Comparison of ENCODE assay signal across 9 mouse cellular contexts in the genomic region with DNA sequence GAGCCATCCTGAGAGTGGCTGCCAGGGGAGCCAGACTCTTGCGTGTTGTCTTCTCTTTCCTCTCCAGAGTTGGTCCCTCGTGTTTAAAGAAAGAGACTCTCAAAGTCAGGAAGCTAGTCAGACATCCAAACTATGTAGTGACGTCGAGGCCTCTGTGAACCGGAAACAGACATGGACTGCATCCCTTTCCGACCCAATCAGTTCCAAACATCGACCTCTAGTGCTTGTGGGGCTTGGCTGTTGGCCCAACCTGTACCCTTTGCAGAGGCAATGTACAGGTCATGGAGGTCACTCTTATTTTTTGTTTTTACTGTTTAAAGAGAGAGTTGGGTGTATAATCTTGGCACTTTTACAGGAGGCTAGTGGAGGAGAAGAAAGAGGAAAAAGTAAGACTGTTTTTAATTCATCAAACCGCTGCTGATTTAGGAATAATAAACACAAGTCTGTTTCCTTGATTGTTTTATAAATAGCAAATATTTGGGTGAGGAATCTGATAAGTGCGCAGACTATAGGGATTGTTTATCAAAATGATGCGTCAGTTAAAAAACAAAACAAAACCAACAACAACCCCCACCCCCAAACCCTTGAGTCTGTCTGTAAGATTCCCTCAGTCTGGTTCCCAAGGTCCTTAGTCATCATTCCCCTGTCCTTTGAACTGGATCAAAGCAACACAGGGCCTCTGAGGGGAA.
DNase-seq lines count a peak whose midpoint lies in the region; ATAC-seq and TF ChIP-seq lines count a peak whose summit lies in the region.
"Had no signal": no experiment of that assay in that cellular context is flagged by ENCODE, and none has a peak within 500 bp of the region (broad histone marks: within the 10 kb centered on the region; RNA-seq: fewer than 3 reads in every experiment).

No protein-coding gene starts in this region.

- ATAC-seq in intestine, postnatal 0 days: peak; percentile 31
- ATAC-seq in lung, embryonic 14.5 days (ENCODE audit: insufficient read depth): peak; percentile 83
- ATAC-seq in frontal cortex, adult (ENCODE audit: low TSS enrichment): no peak
- ATAC-seq: forebrain, embryonic 15.5 days had no signal

- DNase-seq in adrenal gland, postnatal 10 days: peak; percentile 25
- no peak for DNase-seq in embryonic facial prominence, embryonic 10.5 days (ENCODE audit: low spot score)
- peak; percentile 75 for DNase-seq in lung, embryonic 14.5 days
- no peak for DNase-seq in urinary bladder, adult 2 months (ENCODE audit: low spot score)
- DNase-seq in cerebellum, postnatal 36 days: no peak
- DNase-seq: cerebellum, adult 18-20 months had no signal

- H3K36me3 ChIP-seq in embryonic facial prominence, embryonic 10.5 days (replicated peaks): no peaks in the 10 kb centered on the region
- no peaks in the 10 kb centered on the region for H3K36me3 ChIP-seq in intestine, postnatal 0 days (ENCODE audit: control insufficient read depth, insufficient read depth)
- no peaks in the 10 kb centered on the region for H3K36me3 ChIP-seq in lung, embryonic 14.5 days (ENCODE audit: insufficient read depth)
- H3K36me3 ChIP-seq: forebrain, embryonic 15.5 days had no signal

- H3K4me2 ChIP-seq in intestine, postnatal 0 days (replicated peaks; ENCODE audit: low read depth): peak overlapping the region; percentile 25; the same call in 1 of the 2 replicates
- H3K4me2 ChIP-seq in lung, embryonic 14.5 days: no peak overlapping the region
- H3K4me2 ChIP-seq: forebrain, embryonic 15.5 days had no signal

- H3K27me3 ChIP-seq in embryonic facial prominence, embryonic 10.5 days (replicated peaks; ENCODE audit: low read depth, poor library complexity, severe bottlenecking): no peaks in the 10 kb centered on the region
- H3K27me3 ChIP-seq in intestine, postnatal 0 days (replicated peaks; ENCODE audit: control insufficient read depth, insufficient read depth, low read length): no peaks in the 10 kb centered on the region
- no peaks in the 10 kb centered on the region for H3K27me3 ChIP-seq in lung, embryonic 14.5 days (ENCODE audit: insufficient read depth, low read length)
- H3K27me3 ChIP-seq: forebrain, embryonic 15.5 days had no signal

- peak overlapping the region; percentile 30; the same call in 1 of the 2 replicates for H3K27ac ChIP-seq in embryonic facial prominence, embryonic 10.5 days (replicated peaks)
- H3K27ac ChIP-seq in intestine, postnatal 0 days (ENCODE audit: low read depth, low read length): peak overlapping the region; percentile 90
- H3K27ac ChIP-seq in lung, embryonic 14.5 days (ENCODE audit: low read depth): peak overlapping the region; percentile 65
- H3K27ac ChIP-seq: forebrain, embryonic 15.5 days had no signal

- no peaks in the 10 kb centered on the region for H3K9me3 ChIP-seq in embryonic facial prominence, embryonic 10.5 days
- H3K9me3 ChIP-seq in intestine, postnatal 0 days (ENCODE audit: control insufficient read depth): no peaks in the 10 kb centered on the region
- no peaks in the 10 kb centered on the region for H3K9me3 ChIP-seq in lung, embryonic 14.5 days (ENCODE audit: low read depth, low read length)
- H3K9me3 ChIP-seq: forebrain, embryonic 15.5 days had no signal

- H3K9ac ChIP-seq in intestine, postnatal 0 days (ENCODE audit: low read depth, low read length): no peak overlapping the region
- H3K9ac ChIP-seq in lung, embryonic 14.5 days: no peak overlapping the region
- H3K9ac ChIP-seq: forebrain, embryonic 15.5 days had no signal

- peak; percentile 25; the same call in 1 of the 2 replicates for TF ChIP-seq CTCF in intestine, postnatal 0 days (IDR thresholded peaks at IDR 0.05; ENCODE audit: low read depth)
- no peak for TF ChIP-seq CTCF in lung, embryonic 14.5 days (IDR thresholded peaks at IDR 0.05; ENCODE audit: low read depth)

- peaks cover 12% of the 10 kb centered on the region for H3K4me1 ChIP-seq in embryonic facial prominence, embryonic 10.5 days
- peaks cover 20% of the 10 kb centered on the region for H3K4me1 ChIP-seq in intestine, postnatal 0 days (replicated peaks; ENCODE audit: control insufficient read depth, insufficient read depth, low read length)
- peaks cover 9% of the 10 kb centered on the region for H3K4me1 ChIP-seq in lung, embryonic 14.5 days (ENCODE audit: insufficient read depth)
- H3K4me1 ChIP-seq: forebrain, embryonic 15.5 days had no signal

- 74% methylated on average over 10 of the region's 10 CpGs for WGBS in embryonic facial prominence, embryonic 10.5 days
- 35% methylated on average over 10 of the region's 10 CpGs for WGBS in intestine, postnatal 0 days
- WGBS in lung, embryonic 14.5 days: 42% methylated on average over 10 of the region's 10 CpGs

- no peak overlapping the region for H3K4me3 ChIP-seq in embryonic facial prominence, embryonic 10.5 days
- H3K4me3 ChIP-seq in intestine, postnatal 0 days (ENCODE audit: low read depth, low read length): no peak overlapping the region
- no peak overlapping the region for H3K4me3 ChIP-seq in lung, embryonic 14.5 days (ENCODE audit: low read depth, low read length)
- H3K4me3 ChIP-seq: forebrain, embryonic 15.5 days had no signal

Comparison
In these comparisons a context has a peak if more than half of its experiments do, and no peak if none do; other contexts are left out.
1. DNase-seq: peak in adrenal gland, postnatal 10 days (single experiment) and lung, embryonic 14.5 days (single experiment); none in embryonic facial prominence, embryonic 10.5 days (single experiment), urinary bladder, adult 2 months (single experiment) and cerebellum, postnatal 36 days (0 of 2).
2. H3K27ac ChIP-seq: peak in every context shown above with its lines; median percentile 90 in intestine, postnatal 0 days; 65 in lung, embryonic 14.5 days; 30 in embryonic facial prominence, embryonic 10.5 days.